Mouse (Mus musculus) frontal cortex, postnatal 36 days (tissue): ENCODE measurements around the gene Crim1.
"Not testable (repeated sequence)": the region's sequence is repeated elsewhere in the genome, so short reads cannot be mapped to it uniquely, and the experiment has no call there.

ENCODE experiments used
- DNase-seq, 2 experiments: peaks; one replicate each; pipeline ENCODE4 v3.0.0; 2022; ENCODE audit warnings: low spot score in 2 of 2

The Crim1 gene

GRCm38 (mm10) chr17:78250149-78250938 is 50.3 kb downstream of the Crim1 start:
- no peak for DNase-seq

- not testable (repeated sequence) for DNase-seq
These were observed 53.5 kb downstream of the Crim1 start for GRCm38 (mm10) chr17:78253587-78253986.

- DNase-seq: no peak
These were observed 54.2 kb downstream of the Crim1 start for GRCm38 (mm10) chr17:78254256-78254655.

- DNase-seq: no peak
These were observed 55.7 kb downstream of the Crim1 start for GRCm38 (mm10) chr17:78255711-78256110.

GRCm38 (mm10) chr17:78256534-78256933 is 56.5 kb downstream of the Crim1 start:
- no peak for DNase-seq

GRCm38 (mm10) chr17:78261684-78262083 is 61.6 kb downstream of the Crim1 start:
- no peak for DNase-seq

- DNase-seq: no peak
These were observed 64.1 kb downstream of the Crim1 start for GRCm38 (mm10) chr17:78264116-78264515.

- no peak for DNase-seq
These were observed 65.1 kb downstream of the Crim1 start for GRCm38 (mm10) chr17:78265135-78265534.

GRCm38 (mm10) chr17:78266271-78266670 is 66.2 kb downstream of the Crim1 start:
- no peak for DNase-seq

GRCm38 (mm10) chr17:78268591-78268990 is 68.5 kb downstream of the Crim1 start:
- DNase-seq: no peak

GRCm38 (mm10) chr17:78269311-78269710 is 69.3 kb downstream of the Crim1 start:
- no peak for DNase-seq

- DNase-seq: no peak
These were observed 70.0 kb downstream of the Crim1 start for GRCm38 (mm10) chr17:78270019-78270418.

GRCm38 (mm10) chr17:78271731-78272130 is 71.7 kb downstream of the Crim1 start:
- no peak for DNase-seq

GRCm38 (mm10) chr17:78272142-78272541 is 72.1 kb downstream of the Crim1 start:
- DNase-seq: no peak

GRCm38 (mm10) chr17:78272713-78273483 is 72.8 kb downstream of the Crim1 start:
- DNase-seq: no peak

GRCm38 (mm10) chr17:78273875-78274274 is 73.8 kb downstream of the Crim1 start:
- no peak for DNase-seq

GRCm38 (mm10) chr17:78274609-78275506 is 74.8 kb downstream of the Crim1 start:
- no peak for DNase-seq

- DNase-seq: no peak
These were observed 75.4 kb downstream of the Crim1 start for GRCm38 (mm10) chr17:78275507-78275813.

GRCm38 (mm10) chr17:78279191-78279590 is 79.1 kb downstream of the Crim1 start:
- DNase-seq: no peak

GRCm38 (mm10) chr17:78280991-78281712 is 81.1 kb downstream of the Crim1 start:
- DNase-seq: no peak

GRCm38 (mm10) chr17:78283271-78283992 is 83.4 kb downstream of the Crim1 start:
- DNase-seq: no peak
